Mouse (Mus musculus): ENCODE measurements around the gene Slc39a5.

The Slc39a5 gene

GRCm38 (mm10) chr10:128401056-128401455 is at the start of gene Slc39a5:
Gene Slc39a5 (minus strand): TSS chr10:128401229.
- no peak for DNase-seq

GRCm38 (mm10) chr10:128445407-128445806 is 44.4 kb upstream of the Slc39a5 start:
- DNase-seq: no peak

GRCm38 (mm10) chr10:128444354-128444753 is 43.3 kb upstream of the Slc39a5 start:
- DNase-seq: no peak

DNA sequence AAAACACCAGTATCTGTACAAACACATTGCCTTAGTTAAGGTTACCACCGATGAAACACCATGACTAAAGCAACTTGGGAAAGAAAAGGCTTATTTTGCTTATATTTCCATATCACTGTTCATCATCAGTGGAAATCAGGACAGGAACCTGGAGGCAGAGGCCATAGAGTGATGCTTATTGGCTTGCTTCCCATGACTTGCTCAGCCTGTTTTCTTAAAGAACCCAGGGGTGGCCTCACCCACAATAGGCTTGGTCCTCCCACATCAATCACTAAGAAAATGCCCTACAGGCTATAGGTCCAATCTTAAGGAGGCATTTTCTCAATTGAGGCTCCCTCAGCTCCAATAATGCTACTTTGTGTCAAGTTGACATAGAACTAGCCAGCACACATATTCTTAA is 41.7 kb upstream of the Slc39a5 start:
- no peak for DNase-seq

DNA sequence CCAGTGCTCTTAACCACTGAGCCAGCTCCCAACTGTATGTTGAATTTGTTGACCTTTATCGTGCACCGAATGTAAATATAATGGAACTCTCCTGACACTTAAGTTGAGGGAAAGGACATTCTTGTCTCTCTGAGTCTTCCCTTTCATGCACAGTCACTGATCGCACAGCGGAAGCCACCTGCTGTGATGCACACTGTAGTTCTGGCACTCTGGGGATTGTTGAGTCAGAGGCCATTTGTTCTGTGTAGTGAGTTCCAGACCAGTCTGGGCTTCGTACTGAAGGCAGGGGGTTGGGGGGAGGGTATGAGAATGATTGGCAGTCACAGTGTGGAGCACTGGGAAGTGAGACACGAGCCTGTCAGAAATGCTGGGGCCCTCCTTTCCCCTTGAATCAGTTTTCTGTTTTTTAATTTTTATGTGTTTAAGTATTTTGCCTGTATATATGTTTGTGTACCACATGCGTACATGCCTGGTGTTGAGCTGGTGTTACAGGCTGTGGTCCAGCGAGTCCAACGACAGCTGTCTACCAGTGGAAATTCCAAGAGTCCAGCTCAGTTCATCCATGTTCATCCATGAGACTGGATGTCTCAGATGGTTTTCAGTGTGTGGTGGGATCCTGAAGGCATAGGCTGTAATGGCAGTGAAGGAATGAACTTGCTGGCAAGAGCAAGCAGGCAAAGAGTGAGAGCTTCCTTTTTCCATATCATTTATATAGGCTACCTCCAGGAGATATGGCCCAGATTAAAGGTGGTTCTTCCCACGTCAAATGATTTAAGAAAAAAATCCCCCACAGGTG is 40.5 kb upstream of the Slc39a5 start:
- DNase-seq: no peak

DNA sequence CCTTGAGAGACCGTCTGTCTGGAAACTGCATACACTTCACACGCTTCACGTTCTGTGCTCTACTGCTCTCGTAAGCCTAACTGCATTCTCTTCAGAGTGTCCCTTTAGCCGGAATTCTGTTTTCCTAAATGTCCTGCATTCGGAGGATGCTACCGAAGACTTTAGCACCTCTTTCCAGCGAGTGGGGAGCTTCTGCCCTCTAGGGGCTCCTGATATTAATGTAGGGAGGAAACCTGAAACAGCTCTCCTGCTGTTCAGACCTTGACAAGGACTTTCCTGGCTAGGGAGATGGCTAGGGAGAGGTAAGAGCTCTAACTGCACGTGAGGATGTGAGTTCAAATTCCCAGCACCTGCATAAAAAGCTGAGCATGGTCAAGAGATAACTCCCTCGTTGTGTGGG is 39.4 kb upstream of the Slc39a5 start:
- DNase-seq: peak; percentile 41

DNA sequence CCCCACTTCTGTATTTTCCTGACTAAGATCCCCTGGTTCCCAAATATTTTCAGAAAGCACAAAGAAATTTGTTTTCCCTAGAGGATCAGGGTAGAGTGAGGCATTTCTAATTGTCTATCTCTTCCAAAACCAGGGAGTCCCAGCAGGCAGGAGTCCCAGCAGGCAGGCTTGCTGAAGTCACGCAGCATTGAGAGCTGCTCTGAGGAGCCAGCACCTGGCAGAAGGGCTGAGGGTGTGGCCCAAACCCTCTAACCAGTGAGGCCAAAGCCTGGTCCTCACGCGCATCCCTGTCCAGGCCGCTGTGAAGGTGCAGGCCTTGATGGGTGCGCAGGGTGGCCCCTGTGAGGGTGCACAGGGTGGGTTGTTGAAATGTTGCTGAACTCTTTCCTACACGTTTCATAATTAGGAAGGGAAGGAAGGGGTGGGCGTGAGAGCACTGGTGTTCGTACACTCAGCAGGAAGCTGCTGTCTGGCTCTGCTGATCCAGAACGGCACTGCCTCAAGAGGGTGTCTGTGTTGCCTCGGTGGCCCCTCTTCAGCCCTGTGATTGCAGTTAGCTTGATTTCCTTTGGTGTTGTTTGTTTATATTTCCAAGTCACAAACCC is 37.7 kb upstream of the Slc39a5 start:
- DNase-seq: no peak

DNA sequence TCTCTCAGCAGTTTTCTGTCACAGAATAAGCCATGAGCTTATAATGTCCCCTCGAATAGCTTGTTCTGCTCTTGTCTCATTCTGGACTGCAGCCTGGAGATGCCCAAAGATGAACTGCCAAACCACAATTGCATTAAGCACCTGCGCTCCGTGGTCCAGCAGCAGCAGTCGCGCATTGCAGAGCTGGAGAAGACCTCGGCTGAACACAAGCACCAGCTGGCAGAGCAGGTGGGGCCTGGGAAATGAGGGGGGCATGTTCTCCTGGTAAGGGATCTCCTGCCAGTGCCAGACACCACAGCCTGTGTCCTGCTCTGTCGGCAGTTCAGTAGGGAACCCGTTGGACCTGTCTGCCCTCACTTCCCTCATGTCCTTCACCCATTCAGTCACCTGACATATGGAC is 35.3 kb upstream of the Slc39a5 start:
- DNase-seq: no peak

GRCm38 (mm10) chr10:128435873-128436272 is 34.8 kb upstream of the Slc39a5 start:
- no peak for DNase-seq

GRCm38 (mm10) chr10:128435186-128435823 is 34.3 kb upstream of the Slc39a5 start:
- DNase-seq: peak; percentile 37

DNA sequence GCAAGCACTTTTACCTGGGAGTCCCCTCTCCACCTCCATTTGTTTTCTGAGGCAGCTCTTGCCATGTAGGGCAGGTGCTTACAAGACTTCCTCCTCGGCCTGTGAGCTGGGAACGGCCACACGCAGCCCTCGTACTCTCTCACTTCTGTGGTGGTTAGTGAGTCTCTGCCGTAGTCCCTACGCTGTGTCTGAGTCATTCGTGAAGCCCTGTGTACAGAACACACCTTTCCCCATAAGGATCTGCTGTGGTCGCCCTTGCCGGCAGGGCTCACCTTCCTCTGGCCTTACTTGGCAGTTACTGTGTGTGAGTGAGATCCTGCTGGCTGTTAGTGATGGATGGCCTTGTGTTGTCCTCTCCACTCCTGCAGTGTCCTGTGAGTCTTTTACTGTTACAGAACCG is 33.7 kb upstream of the Slc39a5 start:
- peak; percentile 60 for DNase-seq

GRCm38 (mm10) chr10:128433417-128433816 is 32.4 kb upstream of the Slc39a5 start:
- no peak for DNase-seq

DNA sequence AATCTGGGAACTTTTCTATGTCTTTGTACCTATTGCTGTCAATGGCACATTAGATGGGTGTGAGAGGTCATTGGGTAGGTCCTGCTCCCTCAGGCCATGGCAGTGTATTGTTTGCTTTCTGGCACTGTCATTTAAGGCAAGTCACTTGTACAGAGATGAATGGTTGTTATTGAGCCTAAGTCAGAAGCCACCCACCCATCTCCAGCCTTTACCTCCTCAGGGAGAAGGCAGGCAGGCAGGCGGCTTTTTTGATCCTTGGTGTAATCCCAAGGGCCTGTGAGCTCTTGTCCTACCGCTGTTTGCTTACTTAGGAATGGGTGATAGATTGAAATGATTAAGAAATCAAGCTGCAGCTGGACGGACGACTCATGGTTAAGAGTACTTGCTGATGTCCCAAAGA is 28.4 kb upstream of the Slc39a5 start:
- DNase-seq: no peak

DNA sequence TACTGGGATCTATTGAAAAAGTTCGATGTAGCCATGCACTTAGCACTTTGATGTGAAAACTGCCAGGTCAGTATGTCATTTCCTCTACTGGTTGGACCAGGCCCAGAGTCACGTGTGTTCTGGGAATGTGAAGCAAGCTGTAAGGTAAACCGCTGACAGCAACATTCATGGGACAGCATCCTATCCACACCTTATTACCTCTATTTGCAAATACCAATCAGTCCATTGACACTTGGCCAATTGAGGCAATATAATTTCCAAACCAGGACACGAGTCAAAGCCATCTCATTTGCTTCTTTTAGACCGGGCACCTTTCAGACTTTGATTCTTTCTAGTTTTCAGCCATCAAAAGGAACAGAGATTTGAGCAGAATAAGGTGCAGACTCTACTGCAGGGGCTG is 28.0 kb upstream of the Slc39a5 start:
- no peak for DNase-seq

DNA sequence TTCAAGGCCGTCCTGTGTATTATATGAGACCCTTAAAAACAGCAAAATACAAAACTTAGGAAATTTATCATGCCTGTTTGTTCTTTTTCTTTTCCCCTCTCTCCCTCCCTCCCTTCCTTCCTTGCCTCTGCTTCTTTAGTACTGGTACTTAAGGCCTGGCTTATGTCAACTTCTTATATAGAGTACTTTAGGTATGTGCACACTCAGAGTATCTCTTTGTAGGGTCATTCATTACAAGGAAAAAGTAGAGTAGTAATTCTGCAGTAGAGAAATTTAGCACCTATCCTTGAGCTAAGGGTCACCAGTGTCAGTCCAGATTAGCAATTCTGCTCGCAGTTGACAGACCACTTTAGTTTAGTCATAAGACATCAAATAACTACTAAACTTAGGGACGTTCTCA is 24.2 kb upstream of the Slc39a5 start:
- DNase-seq: no peak

- DNase-seq: peak; percentile 64
Measured at GRCm38 (mm10) chr10:128424604-128425003, 23.6 kb upstream of the Slc39a5 start.

DNA sequence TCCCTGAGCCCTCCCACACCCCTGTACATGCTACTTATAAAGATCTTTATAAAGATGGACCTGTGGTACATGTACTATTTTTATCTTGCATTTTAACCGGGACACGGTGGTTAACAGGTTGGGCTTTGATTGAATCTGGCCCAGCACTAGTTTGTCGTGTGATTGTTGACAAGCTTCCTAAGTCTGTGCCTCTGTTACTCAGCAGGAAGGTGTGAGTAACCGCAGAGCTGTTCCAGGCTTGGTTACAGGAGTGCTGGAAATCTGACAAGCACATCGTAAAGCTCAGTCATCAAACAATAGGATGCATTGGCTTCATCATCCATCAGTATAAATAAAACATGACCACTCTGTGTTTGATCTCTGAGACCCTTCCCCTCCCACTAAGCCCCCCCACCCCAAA is 21.4 kb upstream of the Slc39a5 start:
- no peak for DNase-seq

DNA sequence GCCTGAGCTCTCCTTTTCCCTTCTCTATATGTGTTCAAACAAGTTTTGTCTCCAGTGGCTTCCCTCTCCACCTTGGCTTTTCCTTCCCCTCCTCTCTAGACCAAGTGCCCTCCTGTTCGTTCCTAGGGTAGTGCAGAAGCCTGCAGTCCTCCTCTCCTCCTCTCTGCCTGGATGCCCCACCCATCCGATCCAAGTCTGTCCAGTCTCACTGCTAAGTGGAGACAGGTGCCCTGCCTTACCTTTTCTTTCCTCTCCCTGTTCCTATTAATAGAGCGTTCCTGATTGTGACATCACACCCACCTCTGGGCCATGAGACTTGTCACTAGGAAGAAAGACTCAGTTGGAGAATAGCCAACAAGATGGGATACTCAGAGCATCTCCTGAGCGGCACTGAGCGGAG is 13.8 kb upstream of the Slc39a5 start:
- no peak for DNase-seq

DNA sequence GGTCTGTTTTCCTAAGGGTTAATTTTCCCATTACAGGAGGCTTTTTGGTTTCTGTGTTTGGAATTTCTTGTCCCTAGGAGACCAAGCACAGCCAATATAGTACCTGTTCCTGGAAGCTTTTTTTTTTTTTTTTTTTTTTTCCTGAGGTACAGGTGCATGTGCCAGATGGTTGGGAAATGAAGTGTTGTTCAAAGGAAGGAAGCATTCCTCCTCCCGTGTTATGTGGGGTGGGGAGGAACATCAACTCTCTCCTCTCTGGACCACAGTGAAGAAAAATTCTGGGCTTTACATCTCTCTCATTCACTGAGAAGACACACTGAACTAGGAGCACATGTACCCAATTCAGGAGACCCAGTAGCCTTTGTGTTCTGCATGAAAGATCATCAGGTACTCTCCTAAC is 12.0 kb upstream of the Slc39a5 start:
- DNase-seq: no peak

DNA sequence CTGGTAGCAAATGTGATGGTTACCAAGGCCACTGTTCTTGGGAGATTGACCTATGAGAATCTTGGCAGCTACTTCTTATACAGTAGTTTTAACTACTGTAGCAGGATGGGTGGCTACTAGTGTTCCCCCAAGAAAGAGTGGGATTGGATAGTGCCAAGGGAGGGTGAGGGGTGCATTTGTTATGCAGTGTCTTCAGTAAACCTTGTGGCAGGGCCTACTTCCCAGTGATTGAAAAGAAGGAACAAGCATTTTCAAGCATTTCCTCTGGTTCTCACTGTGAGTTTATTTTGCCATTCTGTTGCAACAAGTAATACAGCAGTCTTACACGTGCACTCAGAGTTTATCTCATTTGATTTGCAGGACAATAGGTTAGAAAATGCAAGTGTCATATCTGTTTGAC is 11.5 kb upstream of the Slc39a5 start:
- DNase-seq: no peak

DNA sequence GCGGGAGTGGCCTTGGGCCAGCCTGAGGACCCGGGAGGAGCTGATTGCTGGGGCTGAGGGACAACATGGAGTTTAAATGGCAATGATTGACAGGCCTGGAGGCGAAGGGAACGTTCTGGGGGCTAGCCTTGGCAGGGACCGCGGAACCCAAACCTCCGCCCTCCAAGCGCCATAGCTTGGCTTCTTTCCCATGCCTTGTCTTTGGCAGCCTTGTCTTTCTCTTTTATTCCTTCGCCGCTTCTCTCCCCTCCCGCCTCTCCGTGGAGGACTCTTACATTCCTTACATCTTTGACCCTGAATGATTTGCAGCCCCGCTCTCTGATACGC is 11.0 kb upstream of the Slc39a5 start:
- DNase-seq: peak; percentile 51

DNA sequence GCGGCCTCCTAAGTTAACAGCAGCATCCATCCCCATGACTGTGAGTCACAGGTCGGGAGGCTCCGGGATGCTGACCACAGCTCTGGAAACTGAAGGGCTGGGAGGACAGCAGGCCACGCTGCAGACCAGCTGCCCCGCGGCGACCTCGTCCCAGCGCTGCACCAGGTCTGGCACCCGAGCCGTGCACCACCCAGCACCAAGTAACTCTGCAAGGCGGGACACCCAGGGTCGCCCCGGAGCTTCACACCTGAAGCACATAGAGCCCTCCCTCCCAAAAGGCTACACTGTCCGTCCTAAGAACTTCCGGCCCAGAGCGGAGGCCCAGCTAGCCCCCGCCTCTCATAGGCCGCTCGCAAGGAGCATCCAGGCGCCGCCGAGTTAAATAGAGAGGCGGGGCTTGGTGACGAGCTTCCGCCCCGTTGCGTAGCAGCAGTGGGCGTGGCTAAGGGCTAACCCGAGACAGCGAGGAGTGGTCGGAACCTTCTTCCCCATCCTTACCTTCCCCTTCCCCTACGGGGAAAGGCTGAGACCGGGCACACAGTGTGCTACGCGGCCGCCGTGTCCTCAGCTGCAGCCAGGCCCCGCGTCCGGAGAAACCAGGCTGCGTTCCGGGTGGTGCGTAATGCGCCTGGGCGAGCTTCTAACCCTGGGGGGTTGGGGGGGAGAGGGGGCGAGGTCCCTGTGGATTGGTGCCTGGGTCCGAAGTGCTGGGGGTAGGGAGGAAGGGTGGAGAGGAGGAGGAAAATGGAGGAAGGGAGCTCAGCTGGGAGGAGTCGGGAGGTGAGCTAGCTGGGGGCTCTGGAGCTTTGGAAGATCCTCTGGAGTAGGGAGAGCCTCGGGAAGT is 10.4 kb upstream of the Slc39a5 start, which contains the start of the genes Nabp2 and Rnf41:
Nabp2 (minus strand) TSS at position 282 of the 844 bp plus-strand sequence.
Rnf41 (plus strand) TSS at position 447 of the 844 bp plus-strand sequence.
- DNase-seq: peak; percentile 98

DNA sequence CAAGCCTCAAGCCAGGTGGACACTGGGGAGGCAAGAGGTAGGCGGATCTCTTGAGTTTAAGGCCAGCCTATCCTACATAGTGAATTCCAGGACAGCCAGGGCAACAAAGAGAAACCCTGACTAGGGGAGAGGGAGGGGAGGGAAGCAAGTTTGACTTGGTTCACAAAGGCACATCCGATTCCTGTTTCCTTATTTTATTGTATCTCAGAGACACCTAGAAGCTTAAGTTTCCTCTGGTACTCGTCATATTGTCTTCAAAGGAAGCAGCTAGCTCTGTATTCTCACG is 9.5 kb upstream of the Slc39a5 start:
- no peak for DNase-seq
